Mouse (Mus musculus) testis, adult 2 months (tissue): Measurements from ENCODE around the gene Rtca.

ENCODE experiments used
- CTCF ChIP-seq: fragments of 200-500 bp; IDR thresholded peaks from 2 replicates; pipeline ENCODE4 v1.5.1; 2012; ENCODE audit warnings: low read depth, mild to moderate bottlenecking, inconsistent platforms, low read length, moderate library complexity; ENCODE audit not compliant: control insufficient read depth, insufficient read depth, insufficient replicate concordance
- POLR2A ChIP-seq: fragments of 200-500 bp; IDR thresholded peaks from 2 replicates; pipeline ENCODE4 v1.6.1; 2012; ENCODE audit warnings: low read depth, mild to moderate bottlenecking, inconsistent platforms, low read length, moderate library complexity; ENCODE audit not compliant: control insufficient read depth

DNA sequence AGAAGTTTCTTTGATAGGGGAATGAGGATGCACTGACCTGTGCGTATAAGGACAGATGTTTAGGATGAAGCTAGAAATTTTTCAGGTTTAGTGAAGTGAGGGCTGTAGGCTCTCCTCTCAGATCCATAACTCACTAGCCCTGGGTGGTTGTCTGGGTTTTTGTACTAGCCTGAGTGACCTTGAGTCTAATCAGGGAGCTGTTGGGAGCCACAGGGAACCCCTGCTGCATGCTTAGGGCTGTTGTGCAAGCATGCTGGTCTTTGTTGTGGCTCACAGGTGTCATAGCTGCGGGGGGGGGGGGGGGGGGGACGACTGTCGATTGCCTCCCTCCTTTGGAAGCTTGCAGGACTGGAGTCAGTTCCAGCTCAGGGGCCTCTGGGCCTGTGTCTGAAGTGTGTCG, 21.7 kb upstream of the Rtca start:
- TF ChIP-seq POLR2A = no peak
- TF ChIP-seq CTCF = no peak
